Mouse (Mus musculus) lung, adult 2 months (tissue): ENCODE measurements at regions not wholly inside any gene's neighbourhood (a gene's known extent, or its start where the extent isn't known, plus 50 kb on each side); places are given as distances from the start of the nearest gene placed in this dataset.

Source experiments
- CTCF ChIP-seq: fragments of 200-500 bp; IDR thresholded peaks from 2 replicates; pipeline ENCODE4 v1.5.1; 2011; ENCODE audit warnings: mild to moderate bottlenecking, low read length, control low read depth; ENCODE audit not compliant: insufficient read depth
- POLR2A ChIP-seq: fragments of 200-500 bp; IDR thresholded peaks from 2 replicates; pipeline ENCODE4 v1.6.1; 2011; ENCODE audit warnings: low read depth, mild to moderate bottlenecking, control low read depth, low read length, borderline replicate concordance; ENCODE audit errors: extremely low read depth

GRCm38 (mm10) chr17:47317651-47318050 is 51.0 kb upstream of the Mrps10 start:
- TF ChIP-seq CTCF (no peak), POLR2A (no peak)
